In the genomic region with DNA sequence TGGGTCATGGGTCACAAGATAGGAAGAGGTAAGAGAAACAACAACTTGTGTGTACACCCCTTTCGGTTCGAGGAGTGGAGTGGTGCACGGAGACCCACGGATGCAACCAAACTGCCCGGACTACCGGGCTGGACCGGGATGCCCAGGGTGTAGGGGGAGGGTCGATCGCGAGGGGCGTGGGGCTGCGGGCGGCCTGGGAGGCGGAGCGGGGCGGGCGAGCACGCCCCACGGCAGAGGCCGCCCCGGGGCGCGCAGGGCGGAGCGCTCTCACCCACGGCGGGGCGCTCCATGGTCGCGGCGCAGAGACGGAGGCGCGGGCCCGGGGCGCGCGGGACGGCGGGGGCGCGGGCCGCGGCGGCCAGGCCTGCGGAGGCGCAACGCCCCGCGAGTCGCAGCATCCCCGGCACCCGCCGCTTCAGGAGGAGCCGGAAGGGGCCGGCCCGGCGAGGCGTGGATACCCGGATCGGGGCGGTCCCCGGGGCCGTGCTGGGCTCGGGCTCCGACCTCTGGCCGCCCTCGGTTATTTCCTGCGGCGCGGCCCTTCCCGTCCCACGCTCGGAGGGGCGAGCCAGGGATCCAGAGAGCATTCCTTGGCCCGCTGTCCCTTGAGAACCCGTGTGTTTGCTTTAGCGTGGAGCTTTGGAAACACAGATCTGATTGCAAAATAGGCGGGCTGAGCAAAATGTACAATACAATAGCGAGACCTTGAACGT, we compare ENCODE assay signal across 8 mouse cellular contexts. TPM values are rescaled to one million over a fixed set of nuclear protein-coding genes. Genes with fewer than 3 reads are reported as not detected.
DNase-seq lines count a peak whose midpoint lies in the region; ATAC-seq and TF ChIP-seq lines count a peak whose summit lies in the region.

No protein-coding gene starts in this region.

- no peak; the same call in 1 of the 2 replicates for TF ChIP-seq POLR2A in olfactory bulb, adult 2 months (IDR thresholded peaks at IDR 0.05; ENCODE audit: insufficient read depth, low read depth, low read length)

- WGBS in forebrain, postnatal 0 days, result 2% methylated on average over 79 of the region's 81 CpGs
- WGBS in lung, embryonic 15.5 days, result 2% methylated on average over 81 of the region's 81 CpGs
- WGBS in olfactory bulb, adult 2 months, result under 1% methylated on average over 63 of the region's 81 CpGs

- peak; percentile 21; the same call in 1 of the 2 replicates for TF ChIP-seq CTCF in forebrain, postnatal 0 days (IDR thresholded peaks at IDR 0.05; ENCODE audit: low read depth)
- no peak for TF ChIP-seq CTCF in olfactory bulb, adult 2 months (IDR thresholded peaks at IDR 0.05; ENCODE audit: insufficient read depth, low read depth, low read length)

- H3K4me3 ChIP-seq in ES-E14 (ENCODE audit: insufficient read depth in 1 of 2, low read depth in 1 of 2, low read length in 2 of 2, poor library complexity in 1 of 2, severe bottlenecking in 1 of 2), result peak overlapping the region; percentile 75 to 88
- H3K4me3 ChIP-seq in forebrain, postnatal 0 days (ENCODE audit: low read depth, low read length), result peak overlapping the region; percentile 68
- peak overlapping the region; percentile 80 for H3K4me3 ChIP-seq in lung, embryonic 15.5 days
- H3K4me3 ChIP-seq in olfactory bulb, adult 2 months (ENCODE audit: insufficient read depth, low read depth, low read length), result peak overlapping the region; percentile 65

- H3K27ac ChIP-seq in ES-E14 (ENCODE audit: insufficient read depth, low read depth, low read length, poor library complexity, severe bottlenecking), result peak overlapping the region; percentile 68
- peak overlapping the region; percentile 80 for H3K27ac ChIP-seq in forebrain, postnatal 0 days (ENCODE audit: low read depth, low read length)
- peak overlapping the region; percentile 98 for H3K27ac ChIP-seq in lung, embryonic 15.5 days
- H3K27ac ChIP-seq in olfactory bulb, adult 2 months (ENCODE audit: insufficient read depth, low read depth, low read length), result peak overlapping the region; percentile 69

- H3K36me3 ChIP-seq in ES-E14 (ENCODE audit: control insufficient read depth, insufficient read depth, low read length, poor library complexity, severe bottlenecking), result no peaks in the 10 kb centered on the region
- H3K36me3 ChIP-seq in forebrain, postnatal 0 days (ENCODE audit: insufficient read depth), result no peaks in the 10 kb centered on the region
- H3K36me3 ChIP-seq in lung, embryonic 15.5 days, result no peaks in the 10 kb centered on the region

- peak overlapping the region; percentile 92 for H3K9ac ChIP-seq in ES-E14 (ENCODE audit: insufficient read depth, low read depth, low read length, poor library complexity, severe bottlenecking)
- peak overlapping the region; percentile 82 for H3K9ac ChIP-seq in forebrain, postnatal 0 days
- peak overlapping the region; percentile 75 for H3K9ac ChIP-seq in lung, embryonic 15.5 days

- no peaks in the 10 kb centered on the region for H3K27me3 ChIP-seq in forebrain, postnatal 0 days (ENCODE audit: insufficient read depth, low read length)
- no peaks in the 10 kb centered on the region for H3K27me3 ChIP-seq in lung, embryonic 15.5 days

- intact Hi-C loops in heart, postnatal 36 days (cut with DNase I), result loop anchor here (1.0 kb wide), 1 partner anchor 62 kb away; the partner anchor contains the start of gene Epb41l2

- no peak for DNase-seq in ES-E14 (ENCODE audit: low read depth, low spot score)
- peak; percentile 81 for DNase-seq in cerebellum, adult 8-10 months
- peak; percentile 71 for DNase-seq in forebrain, postnatal 0 days
- DNase-seq in heart, postnatal 36 days, result peak; percentile 92 to 95
- DNase-seq in layer of hippocampus, adult 8-10 months (ENCODE audit: low spot score in 2 of 2), result peak; percentile 59 to 75
- DNase-seq in thymus, adult 18-20 months, result peak; percentile 52 to 59

- H3K9me3 ChIP-seq in ES-E14 (ENCODE audit: control insufficient read depth, insufficient read depth, low read depth, low read length), result no peaks in the 10 kb centered on the region
- no peaks in the 10 kb centered on the region for H3K9me3 ChIP-seq in forebrain, postnatal 0 days (ENCODE audit: low read length)
- no peaks in the 10 kb centered on the region for H3K9me3 ChIP-seq in lung, embryonic 15.5 days

- peaks cover 6 to 14% of the 10 kb centered on the region in 2 experiments for H3K4me1 ChIP-seq in ES-E14 (ENCODE audit: control insufficient read depth in 2 of 2, insufficient read depth in 2 of 2, low read length in 2 of 2, poor library complexity in 1 of 2)
- H3K4me1 ChIP-seq in forebrain, postnatal 0 days (ENCODE audit: insufficient read depth), result peaks cover 9% of the 10 kb centered on the region; the same call in 1 of the 2 replicates
- H3K4me1 ChIP-seq in lung, embryonic 15.5 days, result peaks cover 17% of the 10 kb centered on the region; the same call in 1 of the 2 replicates
- peaks cover 6% of the 10 kb centered on the region for H3K4me1 ChIP-seq in olfactory bulb, adult 2 months (ENCODE audit: control insufficient read depth, insufficient read depth, low read length)

- in situ Hi-C loops in ES-E14 (cut with MboI; ENCODE audit: low sequenced_read_pairs in 2 of 2, unreplicated experiment in 2 of 2), result no loop called here

- peak; percentile 95 for ATAC-seq in forebrain, postnatal 0 days
- peak; percentile 96 for ATAC-seq in lung, embryonic 15.5 days (ENCODE audit: borderline replicate concordance, extremely low read depth, low FRiP score, low TSS enrichment)

- H3K4me2 ChIP-seq in forebrain, postnatal 0 days (ENCODE audit: low read depth), result peak overlapping the region; percentile 80
- H3K4me2 ChIP-seq in lung, embryonic 15.5 days, result peak overlapping the region; percentile 74

TF ChIP-seq in ES-E14, 5 proteins besides CTCF, POLR2A, EP300 and RAD21:
- peak; percentile 33; the same call in 1 of the 2 replicates for TF ChIP-seq HCFC1 (IDR thresholded peaks at IDR 0.05; ENCODE audit: borderline replicate concordance, insufficient read depth, low read length)
- TF ChIP-seq CHD2 (IDR thresholded peaks at IDR 0.05; ENCODE audit: low read depth, low read length), result no peak

RNA-seq across cellular contexts. Expression of gene Akap7, which starts 10.9 kb away (rescaled TPM):
- 12.8 and 13.5 TPM in 2 replicates for total RNA-seq in ES-E14 (2012; rRNA removed)
- total RNA-seq in forebrain, postnatal 0 days (2014; rRNA removed), result 106 and 159 TPM in 2 replicates
- polyA plus RNA-seq in forebrain, postnatal 0 days (2015; fragmentation: Nextera tagmentation; extraction: Ambion mirVana), result 64.2 and 66.5 TPM in 2 replicates
- total RNA-seq in heart, postnatal 36 days (2021), result 10 to 100 TPM; 53.2 to 68.6 TPM
- total RNA-seq in layer of hippocampus, adult 8-10 months (2022), result 10 to 100 TPM; 49.6 to 57.7 (median 53.5) TPM
- 20.9 and 25.4 TPM in 2 replicates for polyA plus RNA-seq in lung, embryonic 15.5 days (2015; fragmentation: Nextera tagmentation; extraction: Ambion mirVana)
- not detected in 2 replicates for polyA plus RNA-seq in olfactory bulb, adult 2 months (2012; ENCODE audit: insufficient read depth, insufficient read length, low replicate concordance, missing spikeins)
